Mouse (Mus musculus) limb, embryonic 15.5 days (tissue): ENCODE results near the gene Psat1. TPM values are rescaled to one million over a fixed set of nuclear protein-coding genes. Genes with fewer than 3 reads are reported as not detected.

Experiments used
- ATAC-seq: fragments of 200-750 bp; cut with Nextera tagmentation; 2 replicates; pipeline ENCODE4 v1.8.0; 2017; ENCODE audit warnings: low read depth, moderate TSS enrichment; ENCODE audit not compliant: insufficient number of reproducible peaks, low FRiP score, low TSS enrichment
- H3K27ac ChIP-seq: fragments of 300-500 bp; sonication (generic); 2 replicates; pipeline ENCODE4 v1.5.1; 2015; ENCODE audit warnings: moderate library complexity, mild to moderate bottlenecking, inconsistent platforms
- H3K27me3 ChIP-seq: fragments of 300-500 bp; sonication (generic); 2 replicates; pipeline ENCODE4 v1.6.1; 2015; ENCODE audit warnings: inconsistent platforms
- H3K36me3 ChIP-seq: fragments of 300-500 bp; sonication (generic); 2 replicates; pipeline ENCODE4 v1.6.1; 2015; ENCODE audit warnings: inconsistent platforms
- H3K4me1 ChIP-seq: fragments of 300-500 bp; sonication (generic); 2 replicates; pipeline ENCODE4 v1.6.1; 2015; ENCODE audit warnings: inconsistent platforms
- H3K4me2 ChIP-seq: fragments of 300-500 bp; sonication (generic); 2 replicates; pipeline ENCODE4 v1.6.1; 2015; ENCODE audit warnings: mild to moderate bottlenecking, inconsistent platforms
- H3K4me3 ChIP-seq: fragments of 300-500 bp; sonication (generic); 2 replicates; pipeline ENCODE4 v1.5.1; 2015; ENCODE audit warnings: mild to moderate bottlenecking, inconsistent platforms
- H3K9ac ChIP-seq: fragments of 300-500 bp; sonication (generic); 2 replicates; pipeline ENCODE4 v1.6.1; 2015; ENCODE audit warnings: inconsistent platforms
- H3K9me3 ChIP-seq: fragments of 300-500 bp; sonication (generic); 2 replicates; pipeline ENCODE4 v1.6.1; 2016; ENCODE audit warnings: inconsistent platforms
- WGBS: fragments of 180-500 bp; shearing (Covaris S2); methylation state at CpG from one replicate; pipeline ENCODE4 v1.1.7; 2015; 5-methylcytosine and 5-hydroxymethylcytosine counted together
- polyA plus RNA-seq: library from polyadenylated mRNA; unstranded; fragments of >200 nt; fragmentation: Nextera tagmentation; extraction: Ambion mirVana; gene quantifications from 2 replicates; pipeline ENCODE4 v1.2.1, GENCODE M21; 2015

Psat1 gene
- polyA plus RNA-seq, 1 experiment from 2014 or later, result 153 TPM

GRCm38 (mm10) chr19:15919336-15919735, 27.8 kb downstream of the Psat1 start:
- Histone ChIP-seq H3K9ac (no peak overlapping the region), H3K36me3 (peaks cover 33% of the 10 kb centered on the region)
- WGBS, result 93% methylated on average over 7 of the region's 7 CpGs

GRCm38 (mm10) chr19:15918111-15918510, 29.0 kb downstream of the Psat1 start:
- H3K4me2 ChIP-seq, result no peak overlapping the region
- peaks cover 2% of the 10 kb centered on the region for H3K4me1 ChIP-seq
- H3K27me3 ChIP-seq, result no peaks in the 10 kb centered on the region
- no peak overlapping the region for H3K9ac ChIP-seq
- 91% methylated on average over 7 of the region's 7 CpGs for WGBS
- H3K27ac ChIP-seq, result no peak overlapping the region
- no peaks in the 10 kb centered on the region for H3K9me3 ChIP-seq
- no peak for ATAC-seq
- no peak overlapping the region for H3K4me3 ChIP-seq
- H3K36me3 ChIP-seq, result peaks cover 44% of the 10 kb centered on the region

More at GRCm38 (mm10) chr19:15919336-15919735, 27.8 kb downstream of the Psat1 start:
- Histone ChIP-seq H3K4me1 (peaks cover 14% of the 10 kb centered on the region), H3K27ac (no peak overlapping the region), H3K4me2 (no peak overlapping the region), H3K4me3 (no peak overlapping the region), H3K9me3 (no peaks in the 10 kb centered on the region), H3K27me3 (no peaks in the 10 kb centered on the region)
- no peak for ATAC-seq

DNA sequence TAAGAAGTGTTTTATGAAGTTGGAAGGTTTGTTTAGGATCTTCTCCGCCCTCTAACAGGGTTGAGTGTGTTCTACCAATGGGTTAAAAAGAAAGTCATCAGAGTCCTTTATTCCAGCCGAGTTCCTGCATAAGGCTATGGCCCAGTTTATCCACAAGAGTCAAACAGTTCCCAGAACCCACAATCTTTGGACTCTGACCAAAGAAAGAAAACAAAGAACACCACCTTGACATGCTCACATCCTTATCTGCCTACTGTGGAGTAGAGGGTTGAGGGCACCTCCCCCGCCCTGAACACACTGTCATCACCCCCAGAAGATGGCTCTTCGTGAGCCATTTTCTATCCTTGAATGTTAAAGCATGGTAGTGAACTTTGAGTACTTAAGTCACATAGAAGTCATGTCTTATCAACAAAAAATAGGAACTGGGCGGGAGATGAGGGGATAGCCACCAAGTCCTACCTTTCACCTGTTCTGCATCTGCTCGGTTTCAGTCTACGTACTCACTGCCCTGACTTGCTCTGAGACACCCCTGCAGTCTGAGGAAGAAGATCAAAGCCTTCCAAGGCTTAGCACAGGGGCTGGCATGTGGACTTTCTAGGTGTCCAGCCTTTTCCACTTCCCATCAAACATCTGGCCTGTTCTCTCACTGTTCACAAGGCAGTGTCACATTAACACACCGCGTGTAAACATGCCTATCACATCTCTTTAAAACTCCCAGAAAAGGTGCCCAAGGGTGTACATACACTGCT, 33.7 kb downstream of the Psat1 start:
- H3K27me3 ChIP-seq, result no peaks in the 10 kb centered on the region
- H3K9me3 ChIP-seq, result no peaks in the 10 kb centered on the region
- H3K27ac ChIP-seq, result no peak overlapping the region
- H3K4me3 ChIP-seq, result no peak overlapping the region
- no peak overlapping the region for H3K4me2 ChIP-seq
- H3K36me3 ChIP-seq, result peaks cover 61% of the 10 kb centered on the region
- ATAC-seq, result no peak
- H3K9ac ChIP-seq, result no peak overlapping the region
- 90% methylated on average over 9 of the region's 9 CpGs for WGBS
- no peaks in the 10 kb centered on the region for H3K4me1 ChIP-seq

- no peaks in the 10 kb centered on the region for H3K9me3 ChIP-seq
- H3K4me2 ChIP-seq, result no peak overlapping the region
- peaks cover 60% of the 10 kb centered on the region for H3K36me3 ChIP-seq
These were observed 35.7 kb downstream of the Psat1 start for GRCm38 (mm10) chr19:15911441-15911840.

GRCm38 (mm10) chr19:15910987-15911386, 36.1 kb downstream of the Psat1 start:
- Histone ChIP-seq H3K27ac (no peak overlapping the region), H3K4me2 (no peak overlapping the region), H3K4me3 (no peak overlapping the region), H3K9ac (no peak overlapping the region), H3K27me3 (no peaks in the 10 kb centered on the region), H3K36me3 (peaks cover 64% of the 10 kb centered on the region), H3K4me1 (no peaks in the 10 kb centered on the region), H3K9me3 (no peaks in the 10 kb centered on the region)
- no peak for ATAC-seq
- WGBS, result 81% methylated on average over 3 of the region's 3 CpGs

More at GRCm38 (mm10) chr19:15911441-15911840, 35.7 kb downstream of the Psat1 start:
- 79% methylated on average over 5 of the region's 5 CpGs for WGBS
- ATAC-seq, result no peak
- H3K9ac ChIP-seq, result no peak overlapping the region
- H3K27ac ChIP-seq, result no peak overlapping the region; the same call in 1 of the 2 replicates
- H3K4me1 ChIP-seq, result no peaks in the 10 kb centered on the region
- H3K4me3 ChIP-seq, result no peak overlapping the region
- no peaks in the 10 kb centered on the region for H3K27me3 ChIP-seq

GRCm38 (mm10) chr19:15910488-15910887, 36.6 kb downstream of the Psat1 start:
- Histone ChIP-seq H3K36me3 (peaks cover 69% of the 10 kb centered on the region), H3K4me1 (no peaks in the 10 kb centered on the region), H3K4me2 (no peak overlapping the region), H3K27ac (no peak overlapping the region), H3K9me3 (no peaks in the 10 kb centered on the region), H3K27me3 (no peaks in the 10 kb centered on the region), H3K4me3 (no peak overlapping the region), H3K9ac (no peak overlapping the region)
- no peak for ATAC-seq
- 89% methylated on average over 1 of the region's 1 CpGs for WGBS

DNA sequence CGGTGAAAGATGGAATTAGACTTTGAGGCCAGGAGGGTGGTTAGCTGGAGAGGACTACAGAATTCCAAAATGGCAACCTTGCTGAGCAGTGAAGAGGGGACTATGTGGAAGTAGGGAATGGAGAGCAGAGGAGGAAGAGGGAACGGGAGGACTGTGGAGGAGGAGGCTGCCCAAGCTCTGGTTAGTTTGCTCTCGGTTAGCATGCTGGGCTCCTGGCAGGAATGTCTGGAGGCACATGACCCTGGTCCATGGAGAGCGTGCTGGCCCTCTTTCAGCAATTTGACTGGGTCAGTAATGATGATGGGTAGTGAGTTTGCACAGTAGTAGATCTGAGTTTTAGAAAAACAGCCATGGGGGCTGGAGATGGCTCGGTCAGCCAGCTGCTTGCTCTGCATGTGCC, 39.1 kb downstream of the Psat1 start:
- H3K9me3 ChIP-seq, result no peaks in the 10 kb centered on the region
- ATAC-seq, result no peak
- H3K27ac ChIP-seq, result no peak overlapping the region
- H3K4me2 ChIP-seq, result no peak overlapping the region
- H3K9ac ChIP-seq, result no peak overlapping the region
- H3K4me3 ChIP-seq, result no peak overlapping the region
- peaks cover 56% of the 10 kb centered on the region for H3K36me3 ChIP-seq
- no peaks in the 10 kb centered on the region for H3K4me1 ChIP-seq
- no peaks in the 10 kb centered on the region for H3K27me3 ChIP-seq
- WGBS, result 82% methylated on average over 5 of the region's 5 CpGs

GRCm38 (mm10) chr19:15904734-15905133, 42.4 kb downstream of the Psat1 start:
- Histone ChIP-seq H3K4me2 (no peak overlapping the region), H3K27me3 (no peaks in the 10 kb centered on the region), H3K36me3 (peaks cover 45% of the 10 kb centered on the region), H3K9ac (no peak overlapping the region), H3K4me1 (no peaks in the 10 kb centered on the region), H3K9me3 (no peaks in the 10 kb centered on the region), H3K4me3 (no peak overlapping the region), H3K27ac (no peak overlapping the region)
- 80% methylated on average over 4 of the region's 4 CpGs for WGBS
- no peak for ATAC-seq

- Histone ChIP-seq H3K9me3 (no peaks in the 10 kb centered on the region), H3K4me1 (no peaks in the 10 kb centered on the region), H3K27me3 (no peaks in the 10 kb centered on the region), H3K4me3 (no peak overlapping the region), H3K9ac (no peak overlapping the region), H3K4me2 (no peak overlapping the region), H3K36me3 (peaks cover 36% of the 10 kb centered on the region), H3K27ac (no peak overlapping the region)
- ATAC-seq, result no peak
- WGBS, result 53% methylated on average over 20 of the region's 20 CpGs
These were observed 43.3 kb downstream of the Psat1 start for GRCm38 (mm10) chr19:15903508-15904480.

DNA sequence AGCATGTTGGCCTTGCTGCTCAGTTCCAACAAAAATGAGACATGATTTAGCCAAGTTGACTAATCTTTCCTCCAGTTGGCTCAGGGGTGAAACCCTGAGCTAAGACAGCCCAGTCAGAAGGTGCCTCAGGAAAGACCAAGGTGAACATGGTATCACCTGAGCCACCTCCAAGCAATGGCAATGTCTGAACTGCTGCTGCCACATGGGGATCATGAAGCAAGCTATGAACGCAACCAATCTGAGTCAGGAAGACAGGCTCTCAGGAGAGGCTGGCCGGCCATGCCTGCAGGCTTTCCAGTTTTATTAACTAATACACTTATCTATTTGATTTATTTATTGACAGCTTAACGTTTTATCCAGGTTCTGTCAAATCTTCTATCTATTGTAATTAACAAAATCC, 51.5 kb downstream of the Psat1 start:
- Histone ChIP-seq H3K4me3 (no peak overlapping the region), H3K36me3 (no peaks in the 10 kb centered on the region), H3K4me2 (no peak overlapping the region), H3K4me1 (no peaks in the 10 kb centered on the region), H3K27ac (no peak overlapping the region), H3K9me3 (no peaks in the 10 kb centered on the region), H3K9ac (no peak overlapping the region), H3K27me3 (no peaks in the 10 kb centered on the region)
- ATAC-seq, result no peak
- WGBS, result 80% methylated on average over 3 of the region's 3 CpGs

GRCm38 (mm10) chr19:15892146-15892545, 55.0 kb downstream of the Psat1 start:
- H3K36me3 ChIP-seq, result no peaks in the 10 kb centered on the region
- H3K9ac ChIP-seq, result no peak overlapping the region
- no peaks in the 10 kb centered on the region for H3K27me3 ChIP-seq
- no peak overlapping the region for H3K27ac ChIP-seq
- no peak for ATAC-seq
- WGBS, result 95% methylated on average over 4 of the region's 4 CpGs
- no peak overlapping the region for H3K4me3 ChIP-seq
- no peak overlapping the region for H3K4me2 ChIP-seq
- no peaks in the 10 kb centered on the region for H3K4me1 ChIP-seq
- H3K9me3 ChIP-seq, result no peaks in the 10 kb centered on the region

GRCm38 (mm10) chr19:15888466-15888865, 58.7 kb downstream of the Psat1 start:
- no peak overlapping the region for H3K9ac ChIP-seq
- no peak overlapping the region for H3K27ac ChIP-seq
- WGBS, result 88% methylated on average over 4 of the region's 4 CpGs
- no peaks in the 10 kb centered on the region for H3K36me3 ChIP-seq
- no peaks in the 10 kb centered on the region for H3K9me3 ChIP-seq
- no peak overlapping the region for H3K4me2 ChIP-seq
- no peak overlapping the region for H3K4me3 ChIP-seq
- no peaks in the 10 kb centered on the region for H3K4me1 ChIP-seq
- ATAC-seq, result no peak
- no peaks in the 10 kb centered on the region for H3K27me3 ChIP-seq
